Mouse (Mus musculus): ENCODE data around the gene Plpp6. TPM values are rescaled to one million over a fixed set of nuclear protein-coding genes. Genes with fewer than 3 reads are reported as not detected.

Plpp6 gene
- polyA plus RNA-seq, 1 experiment from 2014 or later = 5.8 TPM

DNA sequence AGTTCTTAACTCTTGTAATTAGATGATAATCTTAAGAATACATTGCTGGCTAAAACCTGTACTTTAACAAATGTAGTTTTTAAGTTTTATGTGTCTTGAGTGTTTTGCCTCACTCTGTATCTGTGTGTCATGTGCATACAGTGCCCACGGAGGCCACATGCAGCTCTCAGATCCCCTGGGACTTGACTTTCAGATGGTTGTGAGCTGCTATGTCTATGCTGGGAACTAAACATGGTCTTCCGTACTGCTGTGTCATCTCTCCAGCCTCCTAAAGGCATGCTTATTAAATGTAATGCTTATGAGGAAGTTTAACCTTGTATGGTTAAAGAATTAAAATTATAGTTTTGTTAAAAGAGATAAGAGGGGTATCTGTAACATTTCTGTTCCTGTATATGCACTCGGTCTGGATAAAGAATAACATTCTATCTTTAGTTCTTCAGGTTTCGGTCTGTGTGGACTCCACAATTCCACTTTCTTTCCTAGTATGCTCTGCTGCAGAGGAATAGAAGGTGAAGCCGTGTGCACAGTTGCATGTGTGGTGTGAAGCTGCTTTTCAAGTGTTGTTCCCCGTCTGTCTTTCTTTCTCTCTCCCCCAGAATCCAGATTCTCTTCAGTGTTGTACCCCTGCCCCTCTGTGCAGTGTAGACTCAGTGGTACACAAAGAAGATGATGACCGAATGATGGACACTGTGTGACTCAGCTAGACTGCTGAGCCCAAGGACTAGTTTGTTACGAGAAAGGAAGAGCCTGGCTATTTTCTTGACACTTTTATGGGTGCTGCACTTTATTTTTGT is 51.9 kb downstream of the Plpp6 start:
- Histone ChIP-seq H3K4me1 (peaks cover 11% of the 10 kb centered on the region), H3K4me3 (no peak overlapping the region), H3K27me3 (no peaks in the 10 kb centered on the region), H3K4me2 (replicated peaks) (no peak overlapping the region), H3K36me3 (peaks cover 63% of the 10 kb centered on the region), H3K9me3 (no peaks in the 10 kb centered on the region), H3K9ac (no peak overlapping the region), H3K27ac (no peak overlapping the region)
- 58% methylated on average over 8 of the region's 8 CpGs for WGBS
- no peak for ATAC-seq (ENCODE audit: low FRiP score, low read depth)

- Histone ChIP-seq H3K4me3 (no peak overlapping the region), H3K4me2 (replicated peaks) (no peak overlapping the region), H3K27ac (no peak overlapping the region), H3K9ac (no peak overlapping the region), H3K9me3 (no peaks in the 10 kb centered on the region), H3K27me3 (no peaks in the 10 kb centered on the region), H3K4me1 (peaks cover 11% of the 10 kb centered on the region), H3K36me3 (peaks cover 62% of the 10 kb centered on the region)
- 34% methylated on average over 5 of the region's 5 CpGs for WGBS
- ATAC-seq (ENCODE audit: low FRiP score, low read depth) = no peak
Measured at GRCm38 (mm10) chr19:29016204-29016765, 52.5 kb downstream of the Plpp6 start.

Other genes starting within 250 kb of the Plpp6 start
- gene Slc1a1, start 128.9 kb upstream of the Plpp6 start, polyA plus RNA-seq (2015; fragmentation: Nextera tagmentation; extraction: Ambion mirVana) = 1.0 and 1.3 TPM in 2 replicates
- 0.43 and 0.89 TPM in 2 replicates for gene 4430402I18Rik, start 3.8 kb downstream of the Plpp6 start, polyA plus RNA-seq (2015; fragmentation: Nextera tagmentation; extraction: Ambion mirVana)
- 45.0 and 45.2 TPM in 2 replicates for gene Cdc37l1, start 26.4 kb downstream of the Plpp6 start, polyA plus RNA-seq (2015; fragmentation: Nextera tagmentation; extraction: Ambion mirVana)
- gene Ak3, start 84.0 kb downstream of the Plpp6 start, polyA plus RNA-seq (2015; fragmentation: Nextera tagmentation; extraction: Ambion mirVana) = 69.9 and 75.0 TPM in 2 replicates
- gene Rcl1, start 137.4 kb downstream of the Plpp6 start, polyA plus RNA-seq (2015; fragmentation: Nextera tagmentation; extraction: Ambion mirVana) = 54.7 and 55.3 TPM in 2 replicates